Mouse (Mus musculus): ENCODE results near the gene Fank1.
A peak's percentile ranks its signal among the peaks of the same experiment; 100 is the strongest.

Fank1 gene

GRCm38 (mm10) chr7:133776626-133776996 lies at the start of gene Fank1:
TSS of gene Fank1 (plus strand) at chr7:133776861.
- DNase-seq, result peak; percentile 78 to 82

GRCm38 (mm10) chr7:133727027-133727426 lies 49.6 kb upstream of the Fank1 start:
- no peak for DNase-seq

- DNase-seq, result no peak
These were observed 47.3 kb upstream of the Fank1 start for GRCm38 (mm10) chr7:133729351-133729750.

DNA sequence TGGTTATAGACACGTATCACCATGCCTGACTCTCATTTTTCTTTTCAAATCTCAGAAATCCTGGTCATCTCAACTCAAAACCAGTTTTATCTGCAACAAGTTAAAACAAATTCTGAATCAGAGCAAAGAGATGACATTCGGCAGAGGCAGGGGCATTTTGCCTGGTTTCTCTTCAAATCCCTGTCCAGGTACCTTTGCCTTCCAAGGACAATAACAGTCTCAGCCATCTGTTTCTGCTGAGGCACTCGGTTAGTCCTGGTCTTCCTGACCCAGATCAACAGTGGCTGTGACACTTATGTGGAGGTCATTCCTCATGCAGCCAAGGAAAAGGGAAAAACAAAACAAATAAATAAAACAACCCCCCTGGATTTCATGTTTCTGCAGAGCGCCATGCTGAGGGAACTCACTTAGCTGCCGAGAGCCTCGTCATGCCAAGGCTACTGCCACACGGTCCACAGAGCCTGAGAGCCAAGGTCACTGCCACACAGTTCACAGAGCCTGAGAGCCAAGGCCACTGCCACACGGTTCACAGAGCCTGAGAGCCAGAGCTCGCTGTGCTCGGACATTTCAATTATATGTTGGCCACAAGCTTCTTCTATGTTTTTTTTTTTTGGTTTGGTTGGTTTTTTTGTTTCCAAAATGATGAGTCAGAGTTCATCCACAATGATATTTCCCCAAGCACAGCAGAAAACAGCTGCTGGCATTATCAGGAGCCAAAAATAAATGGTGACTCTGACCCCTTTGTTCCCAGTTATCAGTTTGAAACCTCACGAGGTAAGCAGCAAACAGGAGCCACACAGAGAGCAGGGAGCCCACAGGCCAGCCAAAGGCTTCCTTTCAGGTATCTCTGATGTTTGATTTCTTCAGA lies 46.1 kb upstream of the Fank1 start:
- DNase-seq, result peak in 1 of 2 experiments; percentile 9

- DNase-seq, result no peak
These were observed 44.6 kb upstream of the Fank1 start for GRCm38 (mm10) chr7:133731971-133732645.

DNA sequence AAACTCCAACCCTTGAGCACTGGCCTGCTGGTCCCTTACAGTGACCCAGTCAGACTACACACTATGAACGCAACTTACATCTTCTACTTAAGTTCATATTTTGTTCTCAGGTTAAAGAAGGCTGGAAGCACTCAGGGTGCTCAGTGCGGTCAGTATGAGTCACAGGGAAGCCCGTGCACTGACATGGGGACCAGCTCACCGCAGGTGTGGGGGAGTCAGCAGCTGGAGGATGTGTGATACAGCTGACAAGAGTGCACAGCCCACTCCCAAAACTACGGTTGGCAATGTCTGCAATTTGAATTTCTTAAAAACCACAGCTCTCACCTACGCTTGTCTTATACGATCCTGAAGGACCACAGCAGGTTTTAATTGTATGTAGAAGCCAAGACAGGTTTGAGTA lies 36.1 kb upstream of the Fank1 start:
- DNase-seq, result no peak

- DNase-seq, result no peak
These were observed 33.9 kb upstream of the Fank1 start for GRCm38 (mm10) chr7:133742530-133743325.

DNA sequence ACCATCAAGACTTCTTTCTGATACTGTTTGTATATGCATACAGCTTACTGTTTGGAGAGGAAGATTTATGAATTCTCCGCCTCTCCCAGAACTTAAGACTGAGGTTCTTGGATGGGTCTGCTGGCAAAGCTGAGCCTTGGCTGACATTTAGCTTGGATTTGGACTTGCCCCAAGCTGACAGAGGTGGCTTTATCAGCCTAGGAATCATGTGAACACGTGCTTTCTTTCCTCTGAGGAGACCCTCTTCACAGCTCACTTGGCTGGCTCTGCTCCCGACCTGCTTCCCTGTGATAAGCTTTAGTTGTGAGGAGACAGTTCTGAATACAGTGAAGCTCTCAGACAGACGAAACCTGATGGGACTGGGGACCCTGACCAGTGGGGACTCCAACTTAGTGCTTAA lies 33.0 kb upstream of the Fank1 start:
- no peak for DNase-seq

- DNase-seq, result no peak
These were observed 32.5 kb upstream of the Fank1 start for GRCm38 (mm10) chr7:133744209-133744608.

- DNase-seq, result no peak
These were observed 32.0 kb upstream of the Fank1 start for GRCm38 (mm10) chr7:133744701-133745100.

GRCm38 (mm10) chr7:133747372-133747771 lies 29.3 kb upstream of the Fank1 start:
- DNase-seq, result no peak

GRCm38 (mm10) chr7:133748753-133749152 lies 27.9 kb upstream of the Fank1 start:
- no peak for DNase-seq

- DNase-seq, result peak; percentile 15 to 26
These were observed 26.0 kb upstream of the Fank1 start for GRCm38 (mm10) chr7:133750666-133751065.

DNA sequence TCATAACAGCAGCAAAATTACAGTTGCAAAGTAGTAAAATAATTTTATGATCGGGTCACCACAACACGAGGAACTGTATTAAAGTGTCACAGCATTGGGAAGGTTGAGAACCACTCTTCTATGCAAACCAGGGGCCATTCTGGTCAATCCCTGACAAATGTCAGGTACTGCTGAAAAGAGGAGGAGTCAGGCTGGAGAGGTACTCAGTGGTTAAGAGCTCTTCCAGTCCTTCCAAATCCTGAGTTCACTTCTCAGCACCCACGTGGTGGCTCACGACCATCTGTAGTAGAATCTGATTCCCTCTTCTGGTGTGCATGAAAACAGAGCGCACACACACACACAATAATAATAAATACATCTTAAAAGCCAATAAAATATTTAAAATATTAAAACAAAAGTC lies 25.5 kb upstream of the Fank1 start:
- no peak for DNase-seq

DNA sequence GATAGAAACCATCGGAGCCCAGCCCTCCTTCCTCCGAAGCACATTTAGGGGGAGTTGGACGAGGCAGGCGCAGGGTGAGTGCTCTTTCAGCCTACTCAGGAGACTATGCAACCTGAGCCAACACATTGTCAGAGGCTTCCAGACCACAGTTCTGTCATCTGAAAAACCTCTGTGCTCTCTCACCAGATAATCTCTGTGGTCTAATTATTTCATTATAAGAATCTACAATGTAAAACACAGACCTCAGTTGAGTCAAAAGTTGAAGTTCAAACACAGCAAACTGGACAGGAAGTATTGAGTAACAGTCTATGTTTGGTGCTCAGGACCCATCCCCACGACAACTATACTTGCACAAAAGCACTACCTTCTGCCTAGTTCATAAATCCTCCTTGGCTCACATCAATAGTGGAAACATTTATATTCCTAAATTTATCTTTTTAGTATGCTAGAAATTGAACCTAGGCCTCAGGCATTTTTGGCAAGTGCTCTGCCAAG lies 18.7 kb upstream of the Fank1 start:
- DNase-seq, result no peak

- no peak for DNase-seq
These were observed 17.9 kb upstream of the Fank1 start for GRCm38 (mm10) chr7:133758716-133759115.

GRCm38 (mm10) chr7:133759611-133760353 lies 16.9 kb upstream of the Fank1 start:
- peak; percentile 15 to 19 for DNase-seq

- no peak for DNase-seq
These were observed 14.0 kb upstream of the Fank1 start for GRCm38 (mm10) chr7:133762696-133763095.

DNA sequence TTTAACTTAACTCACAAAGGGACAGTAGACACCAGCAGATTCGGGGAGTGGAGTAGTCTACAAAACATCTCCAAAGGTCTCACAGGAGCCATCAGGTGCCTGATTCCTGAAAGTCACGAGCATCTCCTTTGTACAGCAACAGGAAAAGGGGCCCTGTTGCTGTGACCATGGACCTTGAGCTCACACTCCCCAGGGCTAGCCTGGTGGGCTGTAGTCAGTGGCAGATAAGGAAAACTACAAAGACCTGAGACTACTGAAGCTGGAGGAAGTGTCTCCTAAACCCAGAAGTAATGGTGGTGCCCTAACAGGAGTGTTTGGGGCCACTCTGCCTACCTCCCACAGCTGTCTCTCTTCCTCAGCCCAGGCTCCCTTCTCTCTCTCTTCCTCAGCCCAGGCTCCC lies 12.2 kb upstream of the Fank1 start:
- no peak for DNase-seq

DNA sequence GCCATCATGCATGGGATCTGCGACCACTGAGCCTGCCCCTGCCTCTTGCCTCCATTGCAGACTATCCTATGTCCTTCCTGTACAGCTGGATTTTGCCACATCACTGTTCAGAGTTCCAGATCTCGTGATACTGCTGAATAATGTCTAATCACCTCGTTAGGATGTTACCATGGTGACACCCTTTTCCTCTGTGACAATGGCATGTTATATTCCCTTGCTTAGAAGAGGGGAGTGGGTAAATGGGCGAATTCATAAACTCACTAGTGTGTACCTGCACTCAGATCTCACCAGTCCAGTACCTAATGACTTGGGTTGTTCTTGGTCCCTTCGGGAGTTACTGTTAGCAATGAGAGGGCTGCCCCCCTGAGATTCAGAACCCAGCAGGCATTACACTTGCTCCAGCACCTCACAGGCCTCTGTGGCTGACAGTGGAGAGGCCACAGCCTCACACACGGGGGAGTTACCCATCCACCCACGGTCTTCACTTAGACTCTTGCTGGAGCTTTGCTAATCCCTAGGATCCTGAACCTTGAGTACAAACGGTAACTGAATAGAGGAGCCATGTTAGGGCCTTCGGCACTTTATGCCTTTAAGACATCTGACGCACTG lies 11.3 kb upstream of the Fank1 start:
- no peak for DNase-seq

- no peak for DNase-seq
These were observed 10.8 kb upstream of the Fank1 start for GRCm38 (mm10) chr7:133765849-133766243.

GRCm38 (mm10) chr7:133768027-133768426 lies 8.6 kb upstream of the Fank1 start:
- no peak for DNase-seq

Data from kidney, adult 8-10 months (tissue).